Comparison of ENCODE assay signal across 8 mouse cellular contexts in genomic region chr11:98928186-98928893, GRCm38 (mm10). TPM values are rescaled to one million over a fixed set of nuclear protein-coding genes. Genes with fewer than 3 reads are reported as not detected.
DNase-seq lines count a peak whose midpoint lies in the region; ATAC-seq and TF ChIP-seq lines count a peak whose summit lies in the region.

No protein-coding gene starts in this region.

- peak overlapping the region; percentile 62 for H3K4me3 ChIP-seq in layer of hippocampus, adult 2 months
- peak overlapping the region; percentile 61 for H3K4me3 ChIP-seq in intestine, embryonic 14.5 days (ENCODE audit: low read depth, low read length)
- H3K4me3 ChIP-seq in midbrain, embryonic 11.5 days (ENCODE audit: low read depth, low read length) = peak overlapping the region; percentile 50

- H3K9ac ChIP-seq in intestine, embryonic 14.5 days (ENCODE audit: low read length) = peak overlapping the region; percentile 63
- H3K9ac ChIP-seq in midbrain, embryonic 11.5 days (ENCODE audit: low read length) = peak overlapping the region; percentile 79

- no peaks in the 10 kb centered on the region for H3K9me3 ChIP-seq in intestine, embryonic 14.5 days (ENCODE audit: control insufficient read depth, low read length)
- no peaks in the 10 kb centered on the region for H3K9me3 ChIP-seq in midbrain, embryonic 11.5 days (ENCODE audit: control insufficient read depth, low read length)

- H3K36me3 ChIP-seq in intestine, embryonic 14.5 days (ENCODE audit: control insufficient read depth, insufficient read depth, low read length) = no peaks in the 10 kb centered on the region
- no peaks in the 10 kb centered on the region for H3K36me3 ChIP-seq in midbrain, embryonic 11.5 days (ENCODE audit: control insufficient read depth, insufficient read depth, low read length)

- no peak for TF ChIP-seq CTCF in layer of hippocampus, adult 2 months (conservative IDR thresholded peaks at IDR 0.05)

- ATAC-seq in intestine, embryonic 14.5 days (replicated peaks; ENCODE audit: low FRiP score, low TSS enrichment, low read depth) = no peak
- ATAC-seq in midbrain, embryonic 11.5 days (ENCODE audit: low FRiP score) = no peak

- no peak for DNase-seq in layer of hippocampus, adult 2 months (ENCODE audit: low spot score in 2 of 2)
- DNase-seq in layer of hippocampus, adult 8-10 months (ENCODE audit: low spot score in 2 of 2) = no peak
- DNase-seq in cerebellum, postnatal 25 days = peak; percentile 76 to 78
- DNase-seq in intestine, embryonic 14.5 days (ENCODE audit: low spot score) = no peak
- peak; percentile 87 for DNase-seq in midbrain, embryonic 11.5 days (ENCODE audit: low spot score, missing footprints)
- DNase-seq in gastrocnemius, adult 18-20 months (ENCODE audit: low spot score) = no peak
- no peak for DNase-seq in gastrocnemius, postnatal 25 days
- no peak for DNase-seq in layer of hippocampus, adult 18-20 months (ENCODE audit: low spot score in 2 of 2)

- peak overlapping the region; percentile 62 for H3K27ac ChIP-seq in layer of hippocampus, adult 2 months
- H3K27ac ChIP-seq in intestine, embryonic 14.5 days (ENCODE audit: low read depth) = peak overlapping the region; percentile 33; the same call in 1 of the 2 replicates
- H3K27ac ChIP-seq in midbrain, embryonic 11.5 days (ENCODE audit: low read depth, low read length) = no peak overlapping the region

- H3K27me3 ChIP-seq in intestine, embryonic 14.5 days (replicated peaks; ENCODE audit: control insufficient read depth, insufficient read depth, low read length) = no peaks in the 10 kb centered on the region
- no peaks in the 10 kb centered on the region for H3K27me3 ChIP-seq in midbrain, embryonic 11.5 days (ENCODE audit: control insufficient read depth, insufficient read depth, low read length)

- peaks cover 97% of the 10 kb centered on the region for H3K4me1 ChIP-seq in intestine, embryonic 14.5 days (replicated peaks; ENCODE audit: control insufficient read depth, insufficient read depth, low read length)
- peaks cover 68% of the 10 kb centered on the region for H3K4me1 ChIP-seq in midbrain, embryonic 11.5 days (ENCODE audit: control insufficient read depth, insufficient read depth, low read length)

- peak overlapping the region; percentile 94 for H3K4me2 ChIP-seq in intestine, embryonic 14.5 days (ENCODE audit: low read length)
- peak overlapping the region; percentile 81 for H3K4me2 ChIP-seq in midbrain, embryonic 11.5 days

- WGBS in intestine, embryonic 14.5 days = 7% methylated on average over 12 of the region's 12 CpGs
- WGBS in midbrain, embryonic 11.5 days = 10% methylated on average over 12 of the region's 12 CpGs

RNA-seq across cellular contexts. Expression of gene Rara, which starts 0.7 kb away (rescaled TPM):
- total RNA-seq in layer of hippocampus, adult 2 months (2021) = 10 to 100 TPM; 15.4 to 19.0 TPM
- total RNA-seq in layer of hippocampus, adult 8-10 months (2022) = 10 to 100 TPM; 17.3 to 20.2 (median 19.4) TPM
- polyA plus RNA-seq in intestine, embryonic 14.5 days (2014; fragmentation: Nextera tagmentation; extraction: Ambion mirVana) = 42.4 and 43.6 TPM in 2 replicates
- polyA plus RNA-seq in midbrain, embryonic 11.5 days (2014; fragmentation: Nextera tagmentation; extraction: Ambion mirVana) = 13.2 and 14.8 TPM in 2 replicates
- total RNA-seq in gastrocnemius, adult 18-20 months (2021) = 10 to 100 TPM; 12.9 to 13.2 TPM
- 10 to 100 TPM in 1 of 2 experiments, 1 to 10 TPM in 1; 9.4 to 12.8 TPM for total RNA-seq in gastrocnemius, postnatal 25 days (2021)
- 10 to 100 TPM; 18.3 to 26.6 TPM for total RNA-seq in layer of hippocampus, adult 18-20 months (2021)

RNA-seq across cellular contexts. Expression of gene Cdc6, which starts 20.7 kb away (rescaled TPM):
- under 1 TPM; 0.52 to 0.64 TPM for total RNA-seq in layer of hippocampus, adult 2 months (2021)
- total RNA-seq in layer of hippocampus, adult 8-10 months (2022) = 1 to 10 TPM in 1 of 4 experiments, under 1 TPM in 3; 0.36 to 1.2 (median 0.44) TPM
- 32.5 and 32.9 TPM in 2 replicates for polyA plus RNA-seq in intestine, embryonic 14.5 days (2014; fragmentation: Nextera tagmentation; extraction: Ambion mirVana)
- 44.3 and 45.0 TPM in 2 replicates for polyA plus RNA-seq in midbrain, embryonic 11.5 days (2014; fragmentation: Nextera tagmentation; extraction: Ambion mirVana)
- under 1 TPM; 0.09 to 0.26 TPM for total RNA-seq in gastrocnemius, adult 18-20 months (2021)
- total RNA-seq in gastrocnemius, postnatal 25 days (2021) = under 1 TPM; 0.13 to 0.56 TPM
- total RNA-seq in layer of hippocampus, adult 18-20 months (2021) = under 1 TPM; 0.36 to 0.79 TPM

RNA-seq across cellular contexts. Expression of gene Gjd3, which starts 54.5 kb away (rescaled TPM):
- 1 to 10 TPM; 1.3 to 2.0 TPM for total RNA-seq in layer of hippocampus, adult 2 months (2021)
- 1 to 10 TPM in 2 of 4 experiments, not detected in 2; 1.4 to 1.6 TPM for total RNA-seq in layer of hippocampus, adult 8-10 months (2022)
- polyA plus RNA-seq in intestine, embryonic 14.5 days (2014; fragmentation: Nextera tagmentation; extraction: Ambion mirVana) = 0.22 TPM in 1 of 2 replicates, not detected in the other
- polyA plus RNA-seq in midbrain, embryonic 11.5 days (2014; fragmentation: Nextera tagmentation; extraction: Ambion mirVana) = not detected in 2 replicates
- not detected for total RNA-seq in gastrocnemius, adult 18-20 months (2021)
- total RNA-seq in gastrocnemius, postnatal 25 days (2021) = not detected
- total RNA-seq in layer of hippocampus, adult 18-20 months (2021) = 1 to 10 TPM in 1 of 2 experiments, under 1 TPM in 1; 0.52 to 1.2 TPM

Comparison
In these comparisons a context has a peak if more than half of its experiments do, and no peak if none do; other contexts are left out.
1. DNase-seq: peak in cerebellum, postnatal 25 days (2 of 2) and midbrain, embryonic 11.5 days (single experiment); none in layer of hippocampus, adult 2 months (0 of 2), layer of hippocampus, adult 8-10 months (0 of 2), intestine, embryonic 14.5 days (single experiment), gastrocnemius, adult 18-20 months (single experiment), gastrocnemius, postnatal 25 days (single experiment) and layer of hippocampus, adult 18-20 months (0 of 2).
2. Peak in every context shown above with its lines, with median percentiles within 50 percentile points of each other: H3K4me3 ChIP-seq.